Mouse (Mus musculus) testis, postnatal 14 days (tissue): ENCODE data around the gene Casq1.
"Not testable (repeated sequence)": the region's sequence is repeated elsewhere in the genome, so short reads cannot be mapped to it uniquely, and the experiment has no call there.

Experiments used
- DNase-seq: peaks from one replicate; pipeline ENCODE4 v3.0.0; 2021; ENCODE audit warnings: low spot score

The Casq1 gene

DNA sequence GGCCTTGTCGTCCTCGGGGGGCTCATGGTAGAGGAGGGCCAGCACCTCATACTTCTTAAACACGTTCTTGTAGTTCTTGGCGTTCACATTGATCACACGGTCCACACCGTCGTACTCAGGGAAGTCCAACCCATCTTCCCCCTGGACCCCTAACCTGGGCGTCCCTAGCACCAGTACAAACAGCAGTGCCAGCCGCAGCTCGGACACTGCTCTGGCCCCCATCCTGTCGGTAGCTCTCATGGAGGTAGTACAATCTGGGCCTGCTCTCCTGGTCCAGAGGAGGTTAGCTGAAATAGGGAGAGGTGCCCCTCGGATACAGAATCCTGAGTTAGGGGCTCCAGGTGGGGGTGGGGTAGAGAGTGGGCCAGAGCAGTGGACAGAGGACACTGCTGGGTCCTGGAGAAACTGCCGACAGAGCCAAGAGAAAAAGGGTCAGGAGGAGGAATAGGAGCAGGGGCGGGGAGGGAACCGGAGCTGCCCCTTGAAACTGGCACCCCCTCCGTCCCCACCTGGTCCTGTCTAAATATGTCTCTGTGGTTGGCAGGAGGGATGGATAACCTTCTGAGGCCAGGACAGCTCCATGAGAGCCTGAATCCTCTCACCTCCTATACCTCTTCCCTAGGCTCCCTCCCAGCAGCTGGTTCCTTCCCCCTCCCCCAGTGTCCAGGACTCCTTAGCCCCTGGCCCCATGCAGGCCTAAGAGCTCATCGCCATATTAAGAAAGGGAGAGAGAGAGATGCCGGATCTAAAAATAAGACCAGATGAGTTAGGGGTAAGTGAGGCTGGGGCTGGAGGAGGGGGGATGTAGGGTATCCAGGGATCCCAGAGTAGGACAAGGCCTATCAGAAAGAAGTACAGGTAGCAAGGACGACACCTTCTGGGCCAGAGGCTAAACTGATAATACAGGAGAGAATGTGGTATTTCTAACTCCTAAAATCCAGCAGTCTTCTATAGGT, at the start of gene Casq1:
TSS of gene Casq1 (minus strand) at position 418 of the 956 bp plus-strand sequence.
- no peak for DNase-seq

DNA sequence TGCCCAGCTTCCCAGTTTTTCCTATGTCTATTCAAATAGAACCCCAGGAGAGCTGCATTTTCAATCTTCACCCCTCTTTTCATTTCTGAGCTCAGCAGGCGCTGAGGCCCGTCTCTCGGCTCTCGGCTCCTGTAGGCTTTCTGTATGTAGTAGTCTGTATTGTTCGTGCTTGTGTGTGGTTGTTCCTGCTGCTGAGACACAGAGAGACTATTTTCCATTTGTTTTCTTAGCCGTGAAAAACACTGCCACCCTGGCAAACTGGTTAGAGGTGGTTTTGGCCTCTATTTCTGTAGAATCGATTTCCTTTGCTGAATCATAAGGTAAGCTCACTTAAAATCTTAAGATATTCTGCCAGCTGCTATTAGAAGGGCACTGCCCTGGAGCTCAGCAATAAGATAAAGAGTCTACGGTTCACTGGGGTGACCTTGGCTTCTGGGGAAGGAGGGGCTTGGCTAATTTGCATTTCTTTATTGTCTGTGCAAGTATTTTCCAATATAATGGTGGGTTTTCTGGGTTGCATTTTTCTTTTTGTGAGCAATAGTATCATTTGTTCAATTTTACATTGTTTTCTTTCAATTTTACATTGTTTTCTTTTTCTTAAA, 41.9 kb upstream of the Casq1 start, which contains the start of gene Igsf8:
TSS of gene Igsf8 (plus strand) at position 165 of the 602 bp plus-strand sequence.
- DNase-seq, result no peak

DNA sequence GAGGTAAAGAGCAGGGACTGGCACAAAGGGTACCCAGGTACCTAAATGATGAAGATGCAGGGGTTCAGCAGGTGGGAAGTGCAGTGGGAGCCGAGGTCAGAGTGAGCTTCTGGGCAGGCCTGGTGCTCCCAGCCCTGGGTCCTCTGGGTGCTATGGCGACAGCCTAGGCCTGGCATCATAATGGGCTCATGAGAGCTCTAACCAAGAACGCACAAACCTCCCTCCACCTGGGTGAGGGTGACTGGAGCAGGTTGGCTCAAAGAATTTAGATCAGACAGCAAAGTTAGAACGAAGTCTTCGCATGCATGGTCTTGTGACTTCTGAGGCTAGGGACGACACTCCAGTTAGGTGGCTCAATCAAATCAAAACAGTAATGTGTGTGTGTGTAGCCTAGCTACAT, 38.6 kb upstream of the Casq1 start, which contains the start of gene Atp1a4:
TSS of gene Atp1a4 (minus strand) at position 101 of the 400 bp plus-strand sequence.
- DNase-seq, result no peak

DNA sequence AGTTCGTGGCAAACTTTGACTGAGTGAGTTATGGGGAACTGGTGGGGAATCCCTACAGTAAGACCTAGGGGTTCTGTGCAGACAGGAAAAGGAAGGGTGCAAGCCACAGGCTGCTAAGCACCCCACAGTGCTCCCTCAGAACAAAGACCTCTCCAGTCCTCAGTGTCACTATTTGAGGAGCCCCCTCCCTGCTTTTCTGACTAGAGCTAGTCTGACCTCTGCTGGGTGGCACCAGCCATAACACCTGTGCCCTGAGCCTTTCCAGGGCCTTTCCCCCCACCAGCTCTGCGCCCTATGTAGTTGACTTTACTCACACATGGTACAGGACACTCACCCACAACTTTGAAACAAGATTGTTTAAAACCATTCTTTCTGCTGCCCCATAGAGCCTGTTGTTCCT, 28.0 kb upstream of the Casq1 start:
- no peak for DNase-seq

DNA sequence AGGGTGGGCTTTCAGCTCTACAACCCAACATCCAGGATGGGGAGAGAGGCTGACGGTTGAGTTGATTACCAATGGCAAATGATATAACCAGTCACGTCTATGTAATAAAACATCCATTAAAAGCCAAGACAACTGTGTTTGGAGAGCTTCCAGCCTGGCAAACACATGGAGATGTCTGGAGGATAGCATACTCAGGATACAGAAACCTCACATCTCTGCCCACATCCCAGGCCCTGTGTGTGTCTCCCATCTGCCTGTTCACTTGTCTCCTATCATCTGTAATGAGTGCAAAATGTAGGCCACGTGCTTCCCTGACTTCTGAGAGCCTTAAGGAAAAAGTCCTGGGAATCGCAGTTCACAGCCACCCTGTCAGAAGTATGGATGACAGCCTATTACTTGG, 27.5 kb upstream of the Casq1 start:
- no peak for DNase-seq

DNA sequence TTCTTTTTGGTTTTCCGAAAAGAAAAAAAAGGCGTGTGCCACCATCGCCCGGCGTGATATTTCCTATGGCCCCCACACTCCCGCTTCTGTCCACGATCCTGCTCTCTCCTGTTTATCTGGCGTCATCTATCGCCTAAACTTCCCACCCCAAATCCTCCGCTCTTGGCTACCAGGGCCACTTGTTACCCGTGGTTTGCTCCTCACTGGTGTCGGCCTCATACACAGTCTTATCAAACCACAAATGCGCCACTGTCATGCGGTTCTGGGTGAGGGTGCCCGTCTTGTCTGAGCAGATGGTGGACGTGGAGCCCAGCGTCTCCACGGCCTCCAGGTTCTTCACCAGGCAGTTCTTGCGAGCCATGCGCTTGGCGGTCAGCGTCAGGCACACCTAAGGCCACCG, 25.0 kb upstream of the Casq1 start:
- DNase-seq, result not testable (repeated sequence)

DNA sequence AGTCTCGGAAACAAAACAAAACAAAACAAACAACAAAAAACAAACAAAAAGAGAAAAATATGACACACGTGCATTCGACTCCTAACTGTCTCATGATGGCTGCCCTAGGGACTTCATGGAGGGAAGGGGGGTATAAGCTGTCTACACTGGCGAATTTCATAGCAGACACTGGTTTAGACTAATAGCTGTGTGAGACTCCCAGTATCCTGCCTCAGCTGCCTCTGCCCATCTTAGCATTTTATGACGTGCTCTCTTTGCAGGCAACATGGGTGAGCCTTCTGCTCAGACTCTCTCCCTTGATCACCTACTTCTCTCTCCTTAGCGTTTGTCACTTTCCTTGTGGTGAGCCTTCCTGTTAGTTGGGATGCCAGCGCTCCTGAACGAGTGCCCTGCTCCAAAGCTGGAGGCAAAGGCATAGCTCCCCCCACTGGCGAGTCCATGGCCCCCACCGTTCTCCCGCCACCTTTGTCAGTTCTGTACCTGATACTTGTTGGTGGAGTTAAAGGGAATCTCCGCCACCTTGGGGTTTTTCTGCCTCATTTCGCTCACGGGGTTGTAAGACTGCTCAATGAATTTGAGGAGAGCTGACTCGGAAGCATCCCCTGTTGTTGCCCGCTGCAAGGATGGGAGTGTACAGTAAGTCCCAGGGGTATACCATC, 24.0 kb upstream of the Casq1 start:
- no peak for DNase-seq

DNA sequence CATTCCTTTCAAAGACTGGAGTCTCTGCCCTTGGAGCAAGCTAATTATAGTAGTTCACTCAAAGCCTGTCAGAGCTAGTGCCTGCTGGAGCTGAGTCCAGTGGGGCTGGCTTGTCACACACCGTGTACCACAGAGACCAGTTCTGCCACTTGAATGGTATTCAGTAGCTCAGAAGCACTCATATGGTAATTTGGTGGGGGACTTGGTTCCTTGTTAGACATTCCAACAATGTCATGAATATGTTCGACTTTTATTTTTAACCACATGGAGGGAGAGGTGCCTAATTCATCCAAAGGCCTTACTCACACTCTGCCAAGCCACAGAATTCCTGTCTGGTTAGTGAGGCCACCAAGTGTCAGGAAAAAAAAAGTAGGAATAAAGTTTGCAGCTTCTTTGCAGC, 22.7 kb upstream of the Casq1 start:
- DNase-seq, result no peak

DNA sequence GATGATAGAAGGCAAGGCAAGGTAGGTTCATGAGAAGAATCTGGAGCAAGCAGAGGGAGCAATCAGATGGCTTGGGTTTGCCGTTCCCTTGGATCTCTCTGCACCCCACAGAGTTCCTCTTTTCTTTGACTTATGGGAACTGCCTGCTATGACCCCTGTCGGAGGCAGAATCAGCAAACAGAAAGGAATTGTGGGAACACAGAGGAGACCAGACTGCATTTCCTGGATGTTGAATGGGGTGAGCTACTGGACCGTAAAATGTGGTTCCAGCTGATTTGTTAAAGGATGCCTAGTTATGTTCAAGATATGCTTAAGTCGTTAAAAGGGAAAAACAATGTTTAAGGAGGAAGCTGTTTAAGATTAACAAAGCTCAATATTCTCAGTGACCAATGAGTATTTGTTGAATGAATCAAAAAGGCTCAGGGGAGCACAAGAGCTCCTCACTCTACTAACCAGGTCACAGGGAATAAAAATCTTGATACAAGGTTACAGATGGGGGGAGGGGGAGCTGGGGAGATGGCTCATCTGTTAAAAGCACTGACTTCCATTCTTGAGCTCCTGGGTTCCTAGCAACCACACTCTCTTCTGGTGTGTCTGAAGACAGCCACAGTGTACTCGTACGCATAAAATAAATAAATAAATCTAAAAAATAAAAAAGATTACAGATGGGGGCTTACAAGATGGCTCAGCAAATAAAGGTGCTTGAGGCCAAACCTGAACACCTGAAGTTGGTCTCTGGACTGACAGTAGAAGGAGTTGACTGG, 21.5 kb upstream of the Casq1 start:
- no peak for DNase-seq

DNA sequence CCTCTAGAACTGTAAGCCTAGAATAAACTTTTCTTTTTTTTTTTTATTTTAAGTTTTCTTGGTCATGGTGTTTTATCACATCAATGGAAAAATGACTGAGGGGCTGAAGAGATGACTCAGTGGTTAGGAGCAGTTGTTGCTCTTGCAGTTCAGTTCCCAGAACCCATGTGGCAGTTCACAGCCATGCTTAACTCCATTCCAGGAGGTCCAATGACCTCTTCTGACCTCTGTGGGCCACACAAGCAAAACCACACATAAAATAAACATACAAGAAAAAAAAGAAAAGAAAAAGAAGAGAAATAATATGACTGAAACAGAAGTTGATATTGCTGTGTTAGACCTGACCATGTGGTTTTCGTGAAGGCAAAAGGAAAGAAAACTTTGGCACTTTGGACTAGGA, 9.5 kb upstream of the Casq1 start:
- no peak for DNase-seq

DNA sequence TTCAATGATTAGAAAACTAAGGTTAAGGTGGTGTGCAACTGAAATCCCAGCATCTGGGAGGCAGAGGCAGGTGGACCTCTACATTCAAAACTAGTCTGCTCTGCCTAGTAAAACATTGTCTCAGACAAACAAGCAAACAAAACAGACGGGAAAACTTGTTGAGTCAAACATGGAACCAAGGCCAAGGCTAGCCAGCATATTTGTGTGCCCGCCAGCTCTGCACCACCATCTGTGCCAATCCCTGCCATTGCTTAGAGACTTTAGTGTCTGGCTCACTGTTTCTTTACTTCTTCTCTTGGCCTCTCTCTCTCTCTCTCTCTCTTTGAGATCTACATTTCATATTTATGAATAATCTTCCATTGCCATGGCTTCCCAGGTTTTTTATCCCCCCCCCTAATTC, 8.5 kb upstream of the Casq1 start:
- no peak for DNase-seq

DNA sequence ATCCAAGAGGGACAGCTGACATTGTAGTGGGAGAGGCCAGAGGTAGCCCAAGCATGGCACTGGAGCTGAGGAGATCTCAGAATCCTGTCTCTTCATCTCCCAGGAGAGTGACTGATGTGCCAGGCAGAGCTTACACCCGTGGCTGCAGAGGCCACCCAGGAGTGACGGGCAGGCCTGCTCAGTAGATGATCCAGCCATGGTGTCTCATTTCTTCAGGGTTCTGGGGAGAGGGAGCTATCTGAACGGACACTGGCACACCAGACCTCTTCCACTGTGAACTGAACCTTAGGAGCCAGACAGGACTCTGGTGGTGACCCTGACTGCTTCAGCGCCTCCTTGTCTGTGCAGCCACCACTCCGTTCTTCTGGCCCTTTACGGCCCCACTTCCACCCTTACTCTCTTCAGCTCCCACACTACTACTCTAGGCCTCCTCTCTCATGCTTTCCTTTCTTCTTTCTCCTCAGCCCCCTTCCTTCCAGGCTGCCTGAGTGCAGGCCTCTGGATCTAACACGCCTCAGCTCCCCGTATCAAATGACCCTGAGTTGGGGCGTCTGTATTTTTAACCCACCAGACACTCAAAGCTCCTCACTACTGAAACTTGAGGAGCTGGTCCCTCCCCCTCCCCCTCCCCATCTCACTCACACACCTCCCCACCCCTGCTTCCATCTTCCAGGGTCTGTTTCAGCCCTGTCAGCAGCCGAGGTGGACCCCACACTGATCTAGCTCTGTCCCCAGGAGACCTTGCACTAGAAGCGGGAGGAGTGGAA, 1.8 kb upstream of the Casq1 start:
- DNase-seq, result no peak

DNA sequence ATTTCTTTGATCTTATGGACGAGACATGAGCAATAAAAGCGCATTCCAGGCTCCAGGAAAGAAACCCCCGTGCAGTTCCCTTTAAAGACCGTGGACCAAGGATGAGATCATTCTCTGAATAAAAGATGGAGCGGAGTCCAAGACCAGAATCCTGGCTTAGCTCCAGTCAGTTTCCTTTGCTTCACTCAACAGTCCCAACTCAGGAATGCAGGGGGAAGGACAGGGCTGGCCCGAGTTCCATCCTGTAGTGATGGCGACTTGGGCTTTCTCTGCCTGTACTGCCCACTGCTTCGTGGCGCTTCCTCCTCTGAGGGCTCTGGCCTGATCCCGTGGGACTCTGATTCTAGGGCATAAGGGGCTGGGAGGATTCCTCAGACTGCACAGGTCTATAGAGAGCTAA, 746 bp upstream of the Casq1 start:
- DNase-seq, result no peak

DNA sequence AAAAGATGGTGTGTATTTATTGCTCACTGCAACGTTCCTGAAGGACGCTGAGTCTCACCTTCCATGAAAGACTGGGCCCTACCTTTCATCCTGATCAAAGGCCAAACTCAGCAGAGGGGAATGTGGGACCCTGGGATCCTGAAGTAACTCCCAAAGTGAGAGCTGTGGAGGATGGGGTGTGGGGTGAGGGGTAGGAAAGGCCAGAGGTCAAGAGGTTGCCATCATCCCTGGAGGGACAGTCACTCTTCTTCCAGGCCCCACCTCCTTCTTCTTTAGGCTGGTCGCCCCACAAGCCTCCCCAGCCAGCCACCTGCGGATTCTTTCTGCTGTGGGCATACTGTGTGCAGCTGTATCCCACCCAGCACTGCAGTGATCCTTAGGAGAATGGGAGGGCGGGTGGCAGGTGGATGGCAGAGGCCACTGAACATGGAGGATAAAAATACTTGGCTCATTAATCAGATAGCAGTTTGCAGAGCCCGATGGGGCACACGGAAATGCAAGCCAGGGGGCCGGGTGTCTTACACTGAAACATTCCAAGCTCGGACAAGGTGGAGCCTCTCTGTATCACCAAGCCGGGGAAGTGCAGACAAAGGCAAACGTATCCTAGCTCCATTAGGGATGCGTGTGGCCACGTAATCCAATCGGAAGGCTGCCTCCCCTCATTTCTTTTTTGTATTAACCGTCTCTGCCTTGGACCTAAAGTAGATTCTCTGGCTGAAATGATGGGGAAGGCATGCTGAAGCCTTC, 1.3 kb downstream of the Casq1 start:
- no peak for DNase-seq

DNA sequence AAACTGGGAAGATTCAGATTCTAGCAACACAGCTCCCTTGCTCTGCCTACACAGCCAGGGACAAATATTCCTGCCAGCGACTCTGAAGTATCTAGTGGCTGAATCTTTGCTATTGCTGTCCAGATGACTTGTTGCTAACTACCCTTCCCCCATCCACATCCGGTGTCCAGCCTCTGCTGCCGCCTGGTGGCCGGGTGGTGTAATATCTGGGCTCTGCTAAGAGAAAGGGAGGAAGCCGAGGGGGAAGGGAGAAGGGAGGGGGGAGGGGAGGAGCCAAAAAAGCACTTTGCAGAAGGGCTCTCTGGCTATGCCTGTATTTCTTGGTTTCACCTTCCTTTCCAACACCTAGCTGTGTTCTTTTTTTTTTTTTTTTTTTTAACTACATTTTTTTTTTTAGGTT, 2.5 kb downstream of the Casq1 start:
- peak; percentile 85 for DNase-seq

DNA sequence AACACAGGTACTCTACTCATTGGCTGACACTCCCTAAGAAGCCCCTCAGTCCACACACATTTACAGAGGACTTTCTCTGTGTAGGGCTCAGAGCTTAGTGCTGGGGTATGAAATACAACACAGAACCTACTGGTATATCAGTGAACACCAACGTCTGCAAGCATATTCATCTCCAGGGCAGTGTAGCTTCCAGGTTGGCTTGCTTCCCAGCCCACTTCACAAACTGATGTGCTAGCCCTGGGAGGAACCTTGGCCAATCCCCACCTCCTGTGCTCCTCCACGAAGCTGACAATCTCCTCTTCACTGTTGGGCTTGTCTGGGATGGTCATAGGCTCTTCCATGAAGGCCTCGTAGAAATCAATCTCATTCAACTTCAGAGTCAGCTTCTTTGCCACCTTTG, 4.9 kb downstream of the Casq1 start:
- DNase-seq, result no peak

DNA sequence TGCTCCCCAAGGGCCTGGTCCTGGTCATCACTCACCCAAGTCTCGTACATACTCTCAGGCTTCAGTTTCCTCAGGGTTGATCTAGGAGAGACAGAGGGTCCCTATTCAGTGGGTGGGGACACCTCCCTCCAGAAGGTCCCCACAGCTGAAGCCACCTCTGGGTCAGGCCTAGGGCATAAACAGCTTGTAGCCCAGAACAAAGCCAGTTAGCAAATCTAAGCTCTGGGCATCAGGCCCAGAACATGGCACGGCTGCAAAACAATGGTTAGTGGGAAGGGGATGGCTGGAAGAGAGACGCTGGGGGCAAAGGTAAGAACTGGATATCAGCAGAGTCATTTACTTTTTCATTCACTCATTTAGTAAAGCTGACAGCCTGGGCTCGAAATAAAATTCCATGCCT, 5.9 kb downstream of the Casq1 start:
- no peak for DNase-seq

DNA sequence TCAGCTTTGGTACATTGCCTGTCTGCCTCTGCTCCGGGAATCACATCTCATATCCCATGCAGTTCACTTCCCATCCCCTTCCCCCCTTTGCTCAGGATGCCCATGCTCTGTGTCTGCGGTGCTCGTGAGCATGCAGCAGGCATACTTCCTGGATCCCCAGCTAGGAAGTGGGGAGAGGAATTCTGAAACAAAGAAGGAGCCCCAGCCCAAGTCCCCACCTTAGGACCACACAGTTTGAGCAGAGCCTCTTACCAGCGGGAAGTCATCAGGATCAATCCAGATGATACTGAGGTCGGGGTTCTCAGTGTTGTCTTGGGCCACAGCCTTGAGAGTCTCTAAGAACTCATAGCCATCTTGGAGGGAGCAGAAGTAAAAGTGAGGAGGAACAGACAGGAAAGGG, 6.9 kb downstream of the Casq1 start:
- no peak for DNase-seq

DNA sequence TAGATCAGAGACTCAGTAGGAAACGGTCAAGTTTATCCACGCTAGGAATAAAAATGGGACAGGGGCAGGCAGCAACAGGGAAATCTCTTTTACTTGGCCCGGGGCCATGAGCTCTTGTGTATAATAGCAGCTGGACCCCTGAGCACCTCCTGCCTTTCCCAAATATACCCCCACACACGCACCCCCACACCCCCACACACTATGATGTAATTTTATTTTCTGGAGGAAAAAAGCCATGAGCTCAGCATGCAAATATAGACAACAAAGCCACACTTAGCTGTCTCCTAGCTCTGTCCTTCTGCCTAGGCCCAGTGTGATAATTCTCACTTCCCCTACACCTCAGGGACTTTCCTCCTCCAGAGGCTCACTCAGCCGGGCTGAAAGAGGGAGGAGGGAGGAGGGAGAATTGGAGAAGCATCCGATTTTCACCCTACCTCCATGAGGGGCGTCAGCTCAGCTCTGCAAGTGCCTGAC, 12.5 kb downstream of the Casq1 start:
- no peak for DNase-seq

DNA sequence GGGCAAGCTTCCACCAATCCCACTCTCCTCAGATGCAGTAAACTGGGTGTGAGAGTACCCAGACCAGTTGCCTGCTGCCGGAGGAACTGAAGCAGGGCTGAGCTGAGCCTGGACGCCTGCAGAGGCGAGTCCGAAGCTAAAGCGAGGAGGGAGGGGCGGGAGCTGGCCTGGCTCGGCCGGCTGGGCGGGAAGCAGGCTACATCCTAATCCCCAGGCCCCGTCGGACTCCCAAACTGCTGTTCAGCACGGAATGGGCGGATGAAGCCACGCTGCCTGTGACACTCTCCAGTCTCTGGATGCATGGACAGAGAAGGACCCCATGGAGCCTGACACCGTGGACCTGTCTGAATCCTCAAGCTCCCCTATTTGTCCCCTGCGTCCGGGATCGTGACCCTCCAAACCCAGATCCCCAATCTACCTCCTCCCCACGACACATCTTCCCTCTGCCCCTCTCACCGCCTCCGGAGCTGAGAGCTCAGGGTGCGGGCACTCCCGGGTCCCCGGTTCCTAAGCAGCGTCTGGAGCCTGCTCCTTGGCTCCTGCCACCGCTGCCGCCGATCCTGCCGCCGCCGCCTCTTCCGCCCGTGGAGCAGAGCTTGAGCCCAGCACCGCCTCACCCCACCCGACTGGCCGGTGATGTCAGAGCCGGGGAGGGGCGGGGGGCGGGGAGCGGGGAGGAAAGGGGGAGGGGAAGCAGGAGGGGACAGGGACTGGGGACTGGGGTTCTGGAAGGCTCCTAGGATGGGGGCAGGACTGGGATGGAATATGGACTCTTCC, 13.3 kb downstream of the Casq1 start, which contains the start of gene Pea15a:
TSS of gene Pea15a (minus strand) at position 664 of the 777 bp plus-strand sequence.
- peak; percentile 68 for DNase-seq
